Mouse (Mus musculus) limb, embryonic 10.5 days (tissue): Measurements from ENCODE around the gene Fads3. TPM values are rescaled to one million over a fixed set of nuclear protein-coding genes. Genes with fewer than 3 reads are reported as not detected.

Experiments
- DNase-seq: peaks from one replicate; pipeline ENCODE4 v3.0.0-alpha.2; 2017; ENCODE audit warnings: low spot score
- H3K27ac ChIP-seq: fragments of 300-500 bp; sonication (generic); 2 replicates; pipeline ENCODE4 v1.5.1; 2016; ENCODE audit warnings: mild to moderate bottlenecking
- H3K27me3 ChIP-seq: fragments of 300-500 bp; sonication (generic); 2 replicates; pipeline ENCODE4 v1.6.1; 2016; ENCODE audit warnings: low read depth, mild to moderate bottlenecking; ENCODE audit not compliant: poor library complexity, severe bottlenecking
- H3K36me3 ChIP-seq: fragments of 300-500 bp; sonication (generic); 2 replicates; pipeline ENCODE4 v1.6.1; 2016; ENCODE audit warnings: mild to moderate bottlenecking, moderate library complexity
- H3K4me1 ChIP-seq: fragments of 300-500 bp; sonication (generic); 2 replicates; pipeline ENCODE4 v1.6.1; 2016
- H3K4me3 ChIP-seq: fragments of 300-500 bp; sonication (generic); 2 replicates; pipeline ENCODE4 v1.5.1; 2016; ENCODE audit warnings: mild to moderate bottlenecking, moderate library complexity
- H3K9me3 ChIP-seq: fragments of 300-500 bp; sonication (generic); replicated peaks from 2 replicates; pipeline ENCODE4 v1.6.1; 2016; ENCODE audit warnings: mild to moderate bottlenecking
- WGBS: fragments of 180-500 bp; shearing (Covaris S2); methylation state at CpG from one replicate; pipeline ENCODE4 v1.1.7; 2016; 5-methylcytosine and 5-hydroxymethylcytosine counted together
- polyA plus RNA-seq: library from polyadenylated mRNA; unstranded; fragments of >200 nt; fragmentation: Nextera tagmentation; extraction: Ambion mirVana; gene quantifications from 2 replicates; pipeline ENCODE4 v1.2.1, GENCODE M21; 2016

Gene Fads3
- polyA plus RNA-seq, 1 experiment from 2014 or later: 2.4 TPM

DNA sequence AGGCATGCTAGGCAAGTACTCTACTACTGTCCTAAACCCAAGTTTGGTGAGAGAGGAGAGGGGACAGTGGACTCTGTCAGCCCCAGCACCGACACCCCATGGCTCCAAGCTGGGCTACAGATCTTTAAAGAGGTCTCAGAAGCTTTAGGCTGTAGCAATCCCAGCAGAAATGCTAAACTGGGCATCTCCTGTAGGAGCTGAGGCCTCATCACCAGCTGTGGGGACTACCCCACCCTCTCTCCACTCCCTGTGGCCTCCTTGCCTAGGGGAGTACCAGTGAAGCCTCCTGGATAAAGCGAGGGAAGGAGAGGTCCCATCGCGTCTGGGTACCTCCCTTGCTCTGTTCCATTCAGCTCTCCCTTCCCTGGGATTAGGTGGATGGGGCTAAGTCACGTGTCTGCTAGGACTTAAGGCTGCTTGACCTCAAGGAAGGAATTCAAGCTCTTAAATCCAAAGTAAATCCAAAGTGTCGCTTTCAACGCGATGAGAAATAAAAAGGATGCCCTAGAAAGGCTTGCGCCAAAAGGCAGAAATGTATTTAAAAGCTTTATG is 17.6 kb downstream of the Fads3 start:
- no peaks in the 10 kb centered on the region for H3K27me3 ChIP-seq
- WGBS: 71% methylated on average over 9 of the region's 9 CpGs
- DNase-seq: no peak
- peaks cover 39% of the 10 kb centered on the region for H3K36me3 ChIP-seq
- peaks cover 13% of the 10 kb centered on the region for H3K4me1 ChIP-seq
- H3K27ac ChIP-seq: no peak overlapping the region
- no peaks in the 10 kb centered on the region for H3K9me3 ChIP-seq
- H3K4me3 ChIP-seq: no peak overlapping the region

DNA sequence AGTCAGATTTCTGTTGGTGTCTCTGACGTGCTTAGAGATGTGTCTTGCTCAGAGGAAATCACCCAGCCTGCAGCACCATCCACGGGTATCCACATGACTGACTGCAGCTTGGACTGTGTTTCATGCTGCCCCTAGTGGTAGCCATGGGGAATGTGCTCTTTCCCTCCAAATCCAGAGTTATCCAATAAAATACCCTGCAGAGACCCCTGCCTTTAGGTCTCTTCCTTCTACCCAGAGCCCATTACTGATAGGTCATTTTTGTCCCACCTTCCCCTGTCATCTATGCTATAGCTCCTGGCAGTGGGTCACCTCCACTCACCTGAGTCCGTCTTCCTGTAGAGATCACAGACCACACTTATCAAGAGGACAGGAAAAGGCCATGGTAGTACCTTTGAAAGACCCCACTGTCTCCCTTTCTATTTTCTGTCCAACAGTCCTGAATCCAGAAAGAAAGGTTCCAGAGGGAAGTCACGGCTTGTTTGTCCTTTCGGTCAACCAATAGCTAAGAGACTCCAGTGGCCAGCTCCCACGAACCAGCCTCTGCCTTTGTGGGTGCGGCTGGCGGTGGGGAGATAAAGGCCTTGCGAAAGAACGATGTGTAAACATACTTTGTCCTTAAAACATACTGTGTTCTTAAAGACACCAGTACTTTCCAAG is 18.7 kb downstream of the Fads3 start:
- peaks cover 13% of the 10 kb centered on the region for H3K4me1 ChIP-seq
- no peak overlapping the region for H3K4me3 ChIP-seq
- 69% methylated on average over 10 of the region's 10 CpGs for WGBS
- H3K9me3 ChIP-seq: no peaks in the 10 kb centered on the region
- no peaks in the 10 kb centered on the region for H3K27me3 ChIP-seq
- H3K36me3 ChIP-seq: peaks cover 50% of the 10 kb centered on the region
- peak; percentile 54 for DNase-seq
- no peak overlapping the region for H3K27ac ChIP-seq

DNA sequence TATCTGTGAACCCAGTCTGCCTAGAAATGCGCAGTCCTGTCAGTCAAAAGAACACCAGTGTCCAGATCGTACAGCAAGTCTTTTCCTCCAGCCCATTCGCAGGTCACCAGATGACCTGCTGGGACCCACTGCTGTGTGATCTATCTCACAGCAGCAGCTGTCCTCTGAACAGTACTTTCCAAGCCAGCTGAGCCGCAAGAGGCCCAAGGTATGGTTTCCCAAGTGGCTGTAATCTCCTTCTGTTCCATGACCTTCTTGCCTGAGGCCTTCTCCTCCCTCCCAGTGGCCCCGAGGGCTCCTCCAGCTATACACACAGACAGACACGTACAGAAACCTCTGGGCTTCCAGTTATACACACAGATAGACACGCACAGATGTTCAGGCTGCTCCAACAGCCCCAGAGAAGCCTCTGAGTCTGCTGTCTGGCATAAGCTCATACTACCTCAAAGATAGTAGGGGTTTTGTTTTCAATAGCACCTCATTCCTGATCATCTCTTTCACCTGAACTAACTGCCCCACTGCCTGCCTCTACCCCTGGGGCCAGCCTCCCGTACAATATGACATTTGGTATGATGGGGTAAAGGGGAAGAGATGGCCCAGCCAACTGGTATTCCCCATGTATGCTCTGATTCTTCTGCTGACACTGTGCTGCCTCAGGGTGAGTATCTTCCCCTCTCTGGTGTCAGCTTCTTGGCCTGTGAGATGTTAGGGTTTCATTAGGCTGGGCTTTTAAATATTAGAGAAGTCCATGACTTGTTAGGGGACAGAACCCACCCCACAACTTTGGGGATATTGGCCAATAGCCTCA is 19.6 kb downstream of the Fads3 start:
- H3K36me3 ChIP-seq: peaks cover 60% of the 10 kb centered on the region
- no peak for DNase-seq
- 72% methylated on average over 8 of the region's 8 CpGs for whole genome bisulfite sequencing
- no peaks in the 10 kb centered on the region for H3K9me3 ChIP-seq
- no peak overlapping the region for H3K4me3 ChIP-seq
- no peak overlapping the region for H3K27ac ChIP-seq
- no peaks in the 10 kb centered on the region for H3K27me3 ChIP-seq
- peaks cover 9% of the 10 kb centered on the region for H3K4me1 ChIP-seq

DNA sequence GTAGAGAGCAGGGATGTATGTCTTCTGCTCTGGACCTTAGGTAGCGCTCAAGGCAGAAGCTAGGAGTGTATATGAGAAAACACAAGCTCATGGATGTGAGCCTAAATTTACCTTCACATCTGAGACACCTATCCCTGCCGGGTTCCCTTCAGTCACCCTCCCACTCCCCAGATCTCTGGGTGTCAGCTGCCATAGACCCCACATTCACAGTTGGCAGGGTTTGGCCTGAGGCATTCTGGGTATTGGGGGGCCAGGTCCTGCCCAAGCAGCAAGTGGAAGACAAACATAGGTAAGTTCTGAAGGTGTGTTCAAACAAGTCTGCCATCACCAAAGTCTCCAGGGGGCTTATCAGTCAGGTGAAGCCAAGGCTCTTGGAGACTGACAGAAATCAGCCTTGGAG is 20.3 kb downstream of the Fads3 start:
- Histone ChIP-seq H3K36me3 (peaks cover 66% of the 10 kb centered on the region), H3K4me1 (peaks cover 6% of the 10 kb centered on the region; the same call in 1 of the 2 replicates), H3K27ac (no peak overlapping the region), H3K4me3 (no peak overlapping the region), H3K27me3 (no peaks in the 10 kb centered on the region), H3K9me3 (no peaks in the 10 kb centered on the region)
- WGBS: 91% methylated on average over 2 of the region's 2 CpGs
- no peak for DNase-seq

DNA sequence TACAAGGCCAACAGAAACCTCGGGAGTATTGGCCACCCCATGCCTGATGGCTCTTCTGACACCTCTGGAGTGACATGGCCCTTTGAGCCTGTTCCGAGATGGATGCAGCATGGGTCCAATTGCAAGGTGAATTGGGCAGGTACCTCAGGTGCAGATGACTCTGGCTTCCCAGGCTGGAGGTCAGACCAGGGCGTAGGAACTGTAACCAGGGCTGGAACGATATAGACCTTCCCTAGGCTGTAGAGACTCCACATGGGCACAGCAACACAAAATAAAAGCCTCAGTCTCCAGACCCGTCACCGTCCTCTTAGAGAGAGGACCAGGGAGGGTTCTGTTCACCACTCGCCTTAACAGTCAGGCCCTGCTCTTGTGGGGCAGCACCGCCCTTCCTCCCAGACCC is 20.9 kb downstream of the Fads3 start:
- Histone ChIP-seq H3K27ac (no peak overlapping the region), H3K27me3 (no peaks in the 10 kb centered on the region), H3K9me3 (no peaks in the 10 kb centered on the region), H3K4me1 (peaks cover 6% of the 10 kb centered on the region; the same call in 1 of the 2 replicates), H3K4me3 (no peak overlapping the region), H3K36me3 (peaks cover 71% of the 10 kb centered on the region)
- 89% methylated on average over 8 of the region's 8 CpGs for WGBS
- DNase-seq: no peak

DNA sequence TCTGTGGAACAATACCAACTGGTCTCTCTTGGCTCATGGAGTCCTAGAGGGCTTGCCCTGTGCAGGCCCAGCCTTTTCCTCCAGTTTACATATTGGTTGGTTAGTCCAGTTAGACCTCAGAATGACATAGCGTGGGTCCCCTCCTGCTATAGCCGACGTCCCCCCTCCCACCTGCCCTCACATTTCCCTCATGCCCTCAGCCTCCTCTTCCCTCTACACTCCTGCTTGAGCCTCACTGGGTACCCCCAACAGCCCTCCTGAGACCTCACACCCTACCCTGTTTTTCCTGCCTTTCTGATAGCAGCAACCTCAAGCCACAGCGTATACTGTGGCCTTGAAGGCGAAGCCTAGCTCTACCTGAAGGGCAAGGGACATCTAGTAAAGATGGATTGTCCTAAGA is 21.5 kb downstream of the Fads3 start:
- peaks cover 73% of the 10 kb centered on the region for H3K36me3 ChIP-seq
- no peak overlapping the region for H3K4me3 ChIP-seq
- 91% methylated on average over 5 of the region's 5 CpGs for WGBS
- H3K27me3 ChIP-seq: no peaks in the 10 kb centered on the region
- no peaks in the 10 kb centered on the region for H3K9me3 ChIP-seq
- peaks cover 6% of the 10 kb centered on the region; the same call in 1 of the 2 replicates for H3K4me1 ChIP-seq
- no peak for DNase-seq
- H3K27ac ChIP-seq: no peak overlapping the region

DNA sequence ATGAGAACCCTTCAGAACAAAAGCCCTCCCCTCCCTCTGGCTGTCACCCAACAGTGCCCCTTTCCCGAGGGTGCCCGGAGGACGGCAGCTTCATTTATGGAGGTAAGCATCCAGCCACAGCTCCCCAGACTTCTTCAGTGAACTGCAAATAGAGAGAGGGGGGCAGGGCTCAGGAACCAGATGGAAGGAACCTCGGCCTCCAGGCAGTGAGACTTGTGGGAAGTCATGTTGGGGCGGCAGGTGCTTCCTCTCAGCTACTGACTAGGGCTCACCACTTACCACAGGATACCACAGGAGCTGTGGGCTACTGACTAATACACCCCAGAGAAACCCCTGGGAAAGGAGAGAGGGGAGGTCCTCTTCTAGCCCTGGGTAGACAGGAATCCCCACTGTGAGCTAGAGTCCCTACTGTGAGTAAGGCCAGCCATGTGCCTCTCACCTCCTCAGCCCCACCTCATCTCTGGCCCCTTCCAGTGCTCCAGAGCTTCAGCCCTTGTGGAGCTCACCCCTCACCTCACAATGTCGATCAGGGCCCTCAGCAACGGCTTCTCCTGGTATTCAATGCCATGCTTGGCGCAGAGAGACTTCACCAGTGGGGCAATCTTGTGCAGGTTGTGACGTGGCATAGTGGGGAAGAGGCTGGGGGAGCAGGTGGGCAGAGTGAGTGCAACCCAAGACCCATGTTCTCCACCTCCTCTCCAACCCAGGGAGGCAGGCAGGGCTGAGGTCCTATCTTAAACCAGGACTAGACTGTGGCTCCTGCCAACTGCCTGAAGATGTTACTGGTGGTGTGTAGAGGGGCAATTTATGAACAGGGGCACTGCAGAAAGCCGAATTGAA is 23.0 kb downstream of the Fads3 start:
- peaks cover 6% of the 10 kb centered on the region; the same call in 1 of the 2 replicates for H3K4me1 ChIP-seq
- 92% methylated on average over 10 of the region's 10 CpGs for WGBS
- no peak for DNase-seq
- H3K4me3 ChIP-seq: no peak overlapping the region
- H3K36me3 ChIP-seq: peaks cover 89% of the 10 kb centered on the region
- H3K27ac ChIP-seq: no peak overlapping the region
- no peaks in the 10 kb centered on the region for H3K9me3 ChIP-seq
- H3K27me3 ChIP-seq: no peaks in the 10 kb centered on the region

DNA sequence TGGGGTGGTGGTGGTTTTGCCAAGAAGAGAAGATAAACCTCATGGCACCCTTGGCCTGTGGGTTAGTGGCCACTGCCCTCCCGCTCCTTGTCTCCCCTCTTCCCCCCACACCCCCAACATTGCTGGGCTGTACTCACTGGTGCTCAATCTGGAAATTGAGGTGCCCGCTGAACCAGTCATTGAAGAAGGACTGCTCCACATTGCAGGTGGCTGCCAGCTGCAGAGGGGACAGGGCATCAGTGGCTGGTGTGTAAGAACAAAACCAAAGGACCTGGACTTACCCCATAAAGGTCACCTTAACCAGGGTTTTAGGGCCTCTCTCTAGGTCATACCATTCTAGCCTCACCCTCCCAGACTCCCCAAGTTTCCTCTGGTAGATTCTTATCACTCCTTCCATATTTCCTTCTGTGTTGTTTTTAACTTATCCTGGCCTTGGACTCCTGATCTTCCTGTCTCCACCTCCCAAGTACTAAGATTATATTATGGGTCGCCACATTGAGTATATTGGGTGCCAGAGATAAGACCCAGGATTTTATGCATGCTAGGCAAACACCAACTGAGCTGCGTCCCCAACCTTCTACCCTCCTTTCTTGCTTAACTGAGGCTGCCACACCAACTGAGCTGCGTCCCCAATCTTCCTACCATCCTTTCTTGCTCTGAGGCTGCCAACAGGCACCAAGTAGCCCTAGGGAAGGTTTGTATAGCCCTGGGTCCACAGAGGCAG is 24.3 kb downstream of the Fads3 start:
- H3K27ac ChIP-seq: no peak overlapping the region
- peaks cover 6% of the 10 kb centered on the region; the same call in 1 of the 2 replicates for H3K4me1 ChIP-seq
- no peaks in the 10 kb centered on the region for H3K27me3 ChIP-seq
- H3K36me3 ChIP-seq: peaks cover 100% of the 10 kb centered on the region
- WGBS: 89% methylated on average over 5 of the region's 5 CpGs
- DNase-seq: no peak
- H3K9me3 ChIP-seq: no peaks in the 10 kb centered on the region
- H3K4me3 ChIP-seq: no peak overlapping the region

DNA sequence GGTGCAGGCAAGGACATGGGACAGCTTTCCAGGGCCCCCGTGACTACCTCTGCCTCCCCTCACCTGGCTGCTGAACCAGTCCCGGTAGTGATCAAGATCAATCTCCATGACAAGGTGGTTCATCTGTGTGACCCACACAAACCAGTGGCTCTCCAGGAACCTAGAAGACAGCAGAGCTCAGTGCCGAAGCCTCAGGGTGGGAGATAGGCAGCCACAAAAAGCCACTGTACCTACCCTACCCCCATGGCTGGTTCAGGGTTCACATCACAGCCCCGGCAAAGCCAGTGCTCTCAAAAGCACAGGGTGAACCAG is 24.8 kb downstream of the Fads3 start:
- WGBS: 95% methylated on average over 4 of the region's 4 CpGs
- Histone ChIP-seq H3K27ac (no peak overlapping the region), H3K36me3 (peaks cover 100% of the 10 kb centered on the region), H3K27me3 (no peaks in the 10 kb centered on the region), H3K9me3 (no peaks in the 10 kb centered on the region), H3K4me3 (no peak overlapping the region), H3K4me1 (peaks cover under 1% of the 10 kb centered on the region; the same call in 1 of the 2 replicates)
- DNase-seq: no peak

DNA sequence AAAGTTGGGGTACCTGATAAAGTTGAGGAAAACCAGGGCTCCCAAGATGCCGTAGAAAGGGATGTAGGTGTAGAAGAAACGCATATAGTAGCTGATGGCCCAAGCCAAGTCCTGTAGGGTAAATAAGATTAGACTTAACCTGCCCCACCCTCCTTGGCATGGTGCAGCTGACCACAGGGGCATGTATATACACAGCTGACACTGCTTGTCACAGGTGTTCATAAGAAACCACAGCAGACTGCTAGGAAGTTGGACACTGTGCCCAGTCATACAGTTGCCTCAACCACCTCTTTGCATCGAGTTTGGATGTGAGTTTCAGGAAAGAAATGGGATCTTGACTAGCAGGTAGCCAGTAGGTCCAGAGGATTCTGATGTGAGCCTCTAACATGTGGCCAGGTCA is 25.1 kb downstream of the Fads3 start:
- WGBS: 96% methylated on average over 3 of the region's 3 CpGs
- H3K4me1 ChIP-seq: no peaks in the 10 kb centered on the region
- no peaks in the 10 kb centered on the region for H3K27me3 ChIP-seq
- peaks cover 100% of the 10 kb centered on the region for H3K36me3 ChIP-seq
- no peaks in the 10 kb centered on the region for H3K9me3 ChIP-seq
- no peak overlapping the region for H3K4me3 ChIP-seq
- no peak for DNase-seq
- H3K27ac ChIP-seq: no peak overlapping the region

DNA sequence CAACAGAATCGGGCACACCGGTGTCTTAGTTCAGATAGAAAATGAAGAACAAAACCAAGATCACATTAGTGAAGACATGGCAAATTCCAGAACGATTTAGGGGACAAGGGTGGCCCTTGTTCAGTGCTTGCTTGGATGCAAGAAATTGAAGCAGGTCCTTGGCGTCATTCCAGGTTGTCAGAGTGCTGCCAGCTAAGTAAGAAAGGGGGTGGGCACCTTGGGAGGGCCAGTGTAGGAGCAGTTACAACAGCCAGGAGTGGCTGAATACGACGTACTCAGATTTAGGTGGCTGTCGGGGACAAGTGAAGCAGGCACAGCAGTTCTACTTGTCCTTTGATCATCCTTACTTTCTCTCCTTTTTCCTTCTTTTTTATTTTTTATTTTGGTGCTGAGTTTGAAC is 26.3 kb downstream of the Fads3 start:
- WGBS: 95% methylated on average over 7 of the region's 7 CpGs
- no peak for DNase-seq

More for the DNA sequence above, 26.3 kb downstream of the Fads3 start:
- Histone ChIP-seq H3K9me3 (no peaks in the 10 kb centered on the region), H3K27ac (no peak overlapping the region), H3K36me3 (peaks cover 100% of the 10 kb centered on the region), H3K4me3 (no peak overlapping the region), H3K4me1 (no peaks in the 10 kb centered on the region), H3K27me3 (no peaks in the 10 kb centered on the region)
